Mouse (Mus musculus) right cerebral cortex, postnatal 10 days (tissue): ENCODE measurements at regions not wholly inside any gene's neighbourhood (a gene's known extent, or its start where the extent isn't known, plus 50 kb on each side); places are given as distances from the start of the nearest gene placed in this dataset.

Source experiments
- DNase-seq, 2 experiments: peaks; one replicate each; pipeline ENCODE4 v3.0.0; 2021; ENCODE audit warnings: low spot score in 2 of 2

GRCm38 (mm10) chrX:19199531-19199930 is 281.6 kb downstream of the Tex13c3 start:
- DNase-seq = no peak

GRCm38 (mm10) chrX:19168983-19169382 is 312.1 kb downstream of the Tex13c3 start:
- no peak for DNase-seq

- no peak for DNase-seq
Measured at GRCm38 (mm10) chrX:19168546-19168945, 312.6 kb downstream of the Tex13c3 start.

GRCm38 (mm10) chrX:19168111-19168510 is 313.0 kb downstream of the Tex13c3 start:
- DNase-seq = no peak

GRCm38 (mm10) chrX:19167121-19167853 is 313.8 kb downstream of the Tex13c3 start:
- DNase-seq = peak; percentile 24 to 28

GRCm38 (mm10) chrX:19165891-19166644 is 315.1 kb downstream of the Tex13c3 start:
- no peak for DNase-seq

GRCm38 (mm10) chrX:19164151-19164550 is 317.0 kb downstream of the Tex13c3 start:
- no peak for DNase-seq

GRCm38 (mm10) chrX:19162958-19163357 is 318.2 kb downstream of the Tex13c3 start:
- DNase-seq = no peak

- DNase-seq = no peak
Measured at GRCm38 (mm10) chrX:19162351-19162750, 318.8 kb downstream of the Tex13c3 start.

GRCm38 (mm10) chrX:19160275-19160930 is 320.7 kb downstream of the Tex13c3 start:
- no peak for DNase-seq

- DNase-seq = no peak
Measured at GRCm38 (mm10) chrX:19157464-19158203, 323.5 kb downstream of the Tex13c3 start.

GRCm38 (mm10) chrX:19153619-19154018 is 327.5 kb downstream of the Tex13c3 start:
- DNase-seq = no peak

- DNase-seq = no peak
Measured at GRCm38 (mm10) chrX:19152170-19152861, 328.8 kb downstream of the Tex13c3 start.

- DNase-seq = no peak
Measured at GRCm38 (mm10) chrX:19150606-19151005, 330.5 kb downstream of the Tex13c3 start.

- no peak for DNase-seq
Measured at GRCm38 (mm10) chrX:19148672-19149071, 332.4 kb downstream of the Tex13c3 start.

- DNase-seq = no peak
Measured at GRCm38 (mm10) chrX:19148251-19148650, 332.9 kb downstream of the Tex13c3 start.

- DNase-seq = no peak
Measured at GRCm38 (mm10) chrX:19112753-19113152, 368.4 kb downstream of the Tex13c3 start.

- no peak for DNase-seq
Measured at GRCm38 (mm10) chrX:19102911-19103310, 378.2 kb downstream of the Tex13c3 start.

GRCm38 (mm10) chrX:19095960-19096359 is 385.2 kb downstream of the Tex13c3 start:
- DNase-seq = no peak

- DNase-seq = no peak
Measured at GRCm38 (mm10) chrX:19084435-19084834, 396.7 kb downstream of the Tex13c3 start.

GRCm38 (mm10) chrX:19080021-19080420 is 401.1 kb downstream of the Tex13c3 start:
- DNase-seq = no peak
